Mouse (Mus musculus): ENCODE results near the gene Wbp2.

GRCm38 (mm10) chr11:116103572-116103971 is 16.8 kb upstream of the Wbp2 start:
- TF ChIP-seq CTCF (IDR thresholded peaks at IDR 0.05; ENCODE audit: control insufficient read depth, insufficient read depth, insufficient replicate concordance, low read depth, low read length) (no peak), POLR2A (IDR thresholded peaks at IDR 0.05; ENCODE audit: control insufficient read depth, low read depth, low read length) (no peak)

Data from testis, adult 2 months (tissue).